Mouse (Mus musculus) large intestine, adult 2 months (tissue): ENCODE results near the gene Pkp1. TPM values are rescaled to one million over a fixed set of nuclear protein-coding genes. Genes with fewer than 3 reads are reported as not detected.

Source experiments
- DNase-seq: peaks from one replicate; pipeline ENCODE4 v3.0.0-alpha.2; 2012; ENCODE audit warnings: low read depth, low spot score
- WGBS: fragments of 180-500 bp; shearing (Covaris S2); methylation state at CpG from one replicate; pipeline ENCODE4 v1.1.7; 2018; 5-methylcytosine and 5-hydroxymethylcytosine counted together
- polyA plus RNA-seq: library from polyadenylated mRNA; depleted of rRNA; stranded (reverse); fragments of >200 nt; gene quantifications from 2 replicates; pipeline ENCODE4 v1.2.3, GENCODE M21; 2012

Gene Pkp1
- polyA plus RNA-seq, 1 experiment: 15.1 TPM

DNA sequence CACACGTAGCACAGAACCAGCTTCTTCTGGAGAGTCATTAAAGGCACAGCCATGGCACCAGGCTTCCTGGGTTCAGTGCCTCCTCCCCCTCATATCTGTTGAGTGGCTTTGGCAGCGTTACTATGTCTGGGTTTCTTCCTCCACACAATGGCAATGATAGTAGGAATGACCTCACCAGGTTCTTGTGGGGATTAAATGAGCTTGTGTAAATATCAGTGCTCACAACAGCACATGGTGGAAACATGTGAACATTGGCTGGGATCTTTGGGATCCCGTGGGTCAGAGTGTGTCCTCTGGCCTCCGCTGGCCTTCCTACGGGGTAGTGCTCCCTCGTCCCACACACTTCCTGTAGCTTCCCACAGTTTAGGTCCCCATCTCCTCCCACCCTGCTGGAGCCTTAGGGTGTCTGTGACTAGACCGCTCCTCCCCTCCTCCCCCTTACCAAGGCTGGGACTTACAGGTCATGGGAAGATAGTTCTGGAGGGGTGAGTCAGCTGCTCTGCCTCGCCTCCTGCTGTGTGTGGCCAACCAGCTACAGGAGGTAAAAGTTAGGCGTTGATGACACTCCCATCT lies 56.9 kb downstream of the Pkp1 start:
- no peak for DNase-seq
- 36% methylated on average over 9 of the region's 9 CpGs for WGBS

DNA sequence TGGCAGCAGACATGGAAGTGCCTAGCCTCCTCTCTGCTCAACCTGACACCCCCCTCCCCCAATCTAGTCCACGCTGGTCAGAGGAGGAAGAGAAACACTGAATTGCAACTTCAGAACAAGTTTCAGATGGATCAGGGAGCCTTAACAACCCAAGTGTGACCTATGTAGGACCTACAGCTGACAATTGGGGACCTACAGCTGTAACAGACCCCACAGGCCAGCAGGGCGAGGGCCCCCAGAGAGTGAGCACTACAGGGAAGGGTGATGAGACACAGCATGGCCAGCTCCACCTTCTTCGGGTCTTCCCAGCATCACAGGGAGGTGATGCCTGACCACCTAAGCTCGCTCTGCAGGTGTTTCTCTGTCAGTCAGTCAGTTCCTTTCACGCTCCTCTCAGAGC lies 57.9 kb downstream of the Pkp1 start:
- no peak for DNase-seq
- WGBS: 82% methylated on average over 5 of the region's 5 CpGs

DNA sequence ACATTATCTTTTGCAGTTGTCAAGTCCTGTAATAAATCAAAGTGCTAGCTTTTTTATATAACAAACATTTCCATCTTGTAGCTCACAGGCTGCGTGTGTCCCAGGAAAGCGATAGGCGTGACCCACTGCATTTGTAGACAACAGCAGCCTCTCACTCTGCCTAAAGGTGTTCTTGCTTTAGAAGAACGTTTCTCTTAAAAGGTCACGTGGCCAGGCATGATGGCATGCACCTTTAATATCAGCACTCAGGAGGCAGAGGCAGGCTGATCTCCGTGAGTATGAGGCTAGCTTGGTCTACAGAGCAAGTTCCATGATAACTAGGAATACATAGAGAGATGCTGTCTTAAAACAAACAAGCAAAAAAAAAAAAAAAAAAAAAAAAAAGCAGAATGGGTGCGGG lies 60.5 kb downstream of the Pkp1 start:
- WGBS: 86% methylated on average over 7 of the region's 7 CpGs
- no peak for DNase-seq

DNA sequence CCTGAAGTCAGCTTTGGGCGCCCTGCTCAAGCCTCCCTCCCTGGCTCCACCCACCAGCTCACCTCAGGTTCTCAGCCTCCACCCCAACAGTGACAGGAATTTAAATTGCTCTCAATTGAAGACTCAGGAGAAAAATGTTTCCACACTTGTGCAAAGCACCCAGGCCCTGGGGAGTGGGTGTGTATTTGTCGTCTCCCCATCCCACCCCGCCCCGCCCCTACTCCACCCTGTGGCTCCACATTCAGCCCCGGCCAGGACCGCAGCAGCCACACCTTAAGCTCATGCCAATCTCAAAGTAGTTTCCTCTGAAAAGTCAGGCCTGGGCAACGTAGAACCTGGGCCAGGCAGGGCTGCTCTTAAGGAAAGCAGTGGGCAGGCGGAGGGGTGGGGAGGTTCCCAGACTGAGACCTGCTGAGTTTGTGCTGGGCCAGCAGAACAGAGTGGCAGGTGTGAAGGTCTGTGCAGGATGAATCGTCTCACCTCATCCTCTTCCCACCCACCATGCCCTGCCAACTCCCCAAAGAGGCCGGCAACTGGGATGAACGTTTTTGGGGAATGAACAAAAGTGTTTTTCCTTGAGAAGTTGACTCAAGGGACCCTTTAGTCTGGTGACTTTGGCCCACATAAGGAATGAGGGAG lies 61.8 kb downstream of the Pkp1 start:
- DNase-seq: no peak
- 39% methylated on average over 11 of the region's 11 CpGs for WGBS

DNA sequence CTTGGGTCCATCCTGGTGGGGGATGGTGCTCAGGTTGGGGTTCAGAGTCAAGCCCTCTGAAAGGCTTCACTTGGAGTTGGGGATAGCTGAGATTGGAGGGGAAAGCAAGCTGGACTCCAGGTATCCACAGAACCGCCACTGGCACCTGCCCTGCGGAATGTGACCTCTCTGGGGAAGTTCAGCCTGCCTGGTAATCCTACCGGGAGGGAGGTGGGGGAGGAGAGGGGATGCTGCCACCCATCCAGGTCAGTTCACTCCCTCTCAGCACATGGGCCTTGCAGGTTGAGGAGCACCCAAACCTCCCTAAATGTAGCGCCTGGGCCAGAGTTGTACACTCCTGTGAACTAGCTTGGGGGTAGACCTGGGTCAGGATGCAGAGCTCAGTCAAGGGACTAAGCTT lies 62.9 kb downstream of the Pkp1 start:
- 76% methylated on average over 4 of the region's 4 CpGs for WGBS
- DNase-seq: no peak

DNA sequence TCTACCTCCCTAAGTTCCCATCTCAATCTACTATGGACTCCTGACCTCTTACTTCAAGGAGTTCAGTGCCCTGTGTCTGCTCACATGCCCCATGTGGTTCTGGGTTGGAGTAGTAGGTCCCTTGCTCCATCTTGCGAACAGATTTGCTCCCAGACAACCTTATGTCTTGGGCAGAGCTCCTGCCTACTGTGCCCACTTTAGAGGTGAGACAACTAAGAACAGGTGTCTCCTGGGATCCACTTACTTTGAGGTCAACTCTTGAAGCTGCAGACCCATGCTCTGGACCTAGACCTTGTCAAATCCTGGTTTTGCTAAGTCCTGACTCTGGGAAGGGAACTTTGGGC lies 63.7 kb downstream of the Pkp1 start:
- WGBS: 89% methylated on average over 1 of the region's 1 CpGs
- DNase-seq: no peak

DNA sequence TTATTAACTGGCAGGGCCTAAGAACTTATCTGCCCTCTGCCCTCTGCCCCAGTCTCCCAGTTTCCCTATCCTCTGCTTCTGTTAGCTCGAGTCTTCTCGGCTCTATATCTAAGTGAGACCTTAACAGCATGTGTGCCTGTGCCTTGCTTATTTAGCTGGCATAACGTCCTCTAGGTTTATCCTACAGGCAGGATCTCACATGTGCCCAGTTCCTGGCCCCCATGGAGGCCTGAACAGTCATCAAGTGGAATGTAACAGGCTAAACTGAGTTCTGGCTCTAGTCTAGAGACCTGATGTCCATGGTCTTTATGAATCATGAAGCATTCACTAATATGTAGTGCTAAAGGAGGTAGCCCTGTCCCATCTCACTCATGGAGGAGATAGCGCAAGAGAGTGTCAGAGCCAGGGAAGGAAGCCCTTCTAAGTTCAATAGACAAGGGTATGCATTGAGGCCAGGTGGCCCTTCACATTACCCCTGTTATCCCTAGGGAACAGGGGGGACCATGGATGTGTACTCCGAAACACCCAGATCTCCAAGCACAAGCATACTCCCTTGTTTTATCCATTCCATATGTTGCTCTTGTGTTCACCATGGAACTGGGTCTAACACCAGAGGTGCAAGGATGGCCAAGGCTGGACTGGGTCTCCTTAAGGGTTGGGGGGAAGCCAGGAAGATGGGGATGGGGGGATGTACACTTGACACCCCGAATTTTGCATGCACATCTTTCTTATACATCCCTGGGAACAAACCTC lies 64.2 kb downstream of the Pkp1 start:
- DNase-seq: no peak
- 87% methylated on average over 6 of the region's 6 CpGs for WGBS

DNA sequence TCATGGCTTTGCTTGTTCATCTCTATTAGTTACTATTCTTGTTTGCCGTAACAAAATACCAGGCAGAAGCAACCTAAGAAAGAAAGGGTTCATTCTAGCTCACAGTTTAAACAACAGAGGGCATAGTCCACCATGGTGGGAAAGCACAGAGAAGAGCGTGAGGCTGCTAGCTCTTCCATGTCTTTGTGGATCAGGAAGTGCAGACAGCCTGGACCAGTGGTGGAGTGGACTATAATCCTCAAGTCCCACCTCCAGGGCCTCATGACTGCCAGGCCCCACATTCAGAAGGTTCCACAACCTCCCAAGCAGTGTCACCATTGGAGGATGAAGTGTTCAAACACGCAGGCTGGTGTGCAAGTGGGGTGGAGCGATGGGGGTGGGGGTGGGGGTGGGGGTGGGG lies 65.8 kb downstream of the Pkp1 start:
- WGBS: 65% methylated on average over 4 of the region's 4 CpGs
- DNase-seq: no peak

DNA sequence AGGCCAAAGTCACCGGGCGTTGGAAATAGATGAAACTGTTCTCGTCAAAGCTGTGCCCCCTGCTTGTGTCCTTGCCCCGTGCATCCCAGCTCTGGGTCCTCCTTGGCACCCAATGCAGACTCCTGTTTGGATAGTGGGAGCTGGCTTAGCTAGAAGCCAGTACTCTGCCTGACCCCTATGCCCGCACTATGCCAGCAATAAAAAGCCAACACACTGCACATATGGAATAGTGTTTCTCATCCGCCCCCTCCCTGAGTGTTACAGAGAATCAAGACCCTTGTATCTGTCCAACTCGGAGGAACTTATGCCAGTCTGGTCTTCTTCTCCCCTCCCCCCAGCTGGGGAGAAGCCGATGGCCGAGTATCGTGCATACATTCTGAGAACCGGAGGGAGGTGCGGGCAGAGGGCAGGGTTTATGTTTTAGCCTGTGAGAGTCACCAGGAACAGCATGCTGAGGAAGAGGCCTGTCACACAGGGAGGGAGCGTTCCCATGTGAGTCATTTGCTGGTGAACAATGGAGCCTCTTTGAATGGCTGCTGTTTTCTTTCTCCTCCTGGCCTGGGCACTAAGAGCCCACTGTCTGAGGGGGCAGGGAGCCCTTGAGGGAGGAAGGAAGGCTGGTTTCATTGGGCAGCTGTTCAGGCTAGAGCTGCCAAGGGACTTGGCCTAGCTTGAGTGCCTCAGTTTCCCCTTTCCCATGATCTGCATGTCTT lies 66.8 kb downstream of the Pkp1 start:
- no peak for DNase-seq
- WGBS: 44% methylated on average over 13 of the region's 13 CpGs

DNA sequence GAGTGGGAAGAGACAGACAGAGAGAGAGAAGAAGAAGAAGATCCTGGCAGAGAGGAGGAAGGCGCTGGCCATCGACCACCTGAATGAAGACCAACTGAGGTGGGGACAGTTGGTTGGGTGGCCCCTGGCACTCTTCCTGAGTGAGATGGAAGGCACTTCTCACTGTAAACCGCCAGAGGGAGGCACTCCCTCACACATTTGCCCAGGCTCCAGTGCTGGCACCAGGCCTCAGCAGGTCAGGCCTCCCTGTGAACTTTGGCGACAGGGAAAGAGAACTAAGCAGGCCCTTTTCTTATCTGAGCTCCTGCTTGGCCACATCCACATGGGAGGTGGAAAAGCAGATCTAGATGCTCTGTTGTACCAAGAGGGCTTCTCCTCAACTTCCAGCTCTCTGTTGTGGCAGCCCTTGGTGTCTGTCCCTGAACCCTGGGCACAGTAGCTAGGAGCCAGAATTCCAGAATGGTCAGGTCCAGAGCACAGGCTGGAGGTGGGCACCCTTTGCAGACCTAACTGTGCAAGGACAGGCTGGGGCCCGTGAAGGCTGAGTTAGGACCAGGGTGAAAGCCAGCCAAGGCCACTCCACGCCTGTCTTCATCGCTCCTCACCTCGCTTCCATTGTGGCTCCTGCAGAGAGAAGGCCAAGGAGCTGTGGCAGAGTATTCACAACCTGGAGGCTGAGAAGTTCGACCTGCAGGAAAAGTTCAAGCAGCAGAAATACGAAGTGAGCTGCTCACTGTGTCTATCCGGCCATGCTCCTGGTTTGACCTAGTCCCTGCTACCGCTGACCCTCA lies 68.1 kb downstream of the Pkp1 start:
- DNase-seq: no peak
- 69% methylated on average over 12 of the region's 12 CpGs for WGBS

DNA sequence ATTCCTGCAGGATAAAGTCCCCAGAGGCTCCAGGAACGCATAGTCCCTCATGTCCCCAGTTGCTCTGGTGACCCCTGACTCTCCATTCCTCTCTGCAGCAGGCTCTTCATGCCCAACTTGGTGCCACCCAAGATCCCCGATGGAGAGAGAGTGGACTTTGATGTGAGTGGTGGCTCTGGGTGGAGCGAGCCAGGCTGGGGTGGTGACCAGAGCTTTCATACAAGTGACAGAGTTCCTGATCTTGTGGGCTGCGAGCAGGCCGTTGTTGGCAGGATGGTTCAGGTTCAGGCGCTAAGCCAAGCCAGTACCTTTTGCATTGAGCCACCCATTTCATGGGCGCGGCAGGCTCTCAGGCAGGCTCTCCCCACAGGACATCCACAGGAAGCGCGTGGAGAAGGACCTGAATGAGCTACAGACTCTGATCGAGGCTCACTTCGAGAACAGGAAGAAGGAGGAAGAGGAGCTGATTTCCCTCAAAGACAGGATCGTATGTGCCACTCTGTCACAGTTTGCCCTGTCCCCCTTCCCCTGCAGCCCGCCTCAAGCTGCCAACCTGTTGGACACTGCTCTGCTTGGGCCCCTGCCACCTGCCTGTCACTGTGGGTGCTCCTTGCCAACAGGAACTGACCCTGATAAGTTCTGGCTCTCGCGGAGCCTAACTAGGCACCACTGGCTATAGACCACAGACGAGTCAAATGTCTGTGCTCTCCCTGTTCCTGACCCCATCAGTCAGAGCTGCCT lies 71.2 kb downstream of the Pkp1 start:
- DNase-seq: no peak
- 31% methylated on average over 17 of the region's 17 CpGs for WGBS

DNA sequence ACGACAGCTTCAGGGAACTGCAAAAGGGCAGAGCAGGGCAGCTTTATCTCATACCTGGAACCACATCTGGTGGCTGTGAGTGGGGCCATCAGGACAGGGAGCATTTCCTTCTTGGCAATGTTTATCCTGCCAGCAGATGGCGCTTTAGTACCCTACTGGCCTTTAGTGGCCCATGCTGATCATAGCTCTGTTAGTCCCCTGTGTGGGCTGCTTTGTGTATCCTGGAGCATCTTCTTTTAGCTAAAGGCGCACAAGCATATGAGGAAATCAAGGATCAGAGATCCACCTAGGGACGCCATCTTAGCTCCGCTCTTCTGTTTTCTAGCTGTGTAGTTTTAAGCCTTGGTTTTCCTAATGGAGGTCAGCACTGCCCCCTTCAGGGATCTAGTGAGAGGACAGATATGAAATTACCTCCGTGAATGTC lies 71.9 kb downstream of the Pkp1 start:
- WGBS: 21% methylated on average over 6 of the region's 6 CpGs
- DNase-seq: peak; percentile 64

DNA sequence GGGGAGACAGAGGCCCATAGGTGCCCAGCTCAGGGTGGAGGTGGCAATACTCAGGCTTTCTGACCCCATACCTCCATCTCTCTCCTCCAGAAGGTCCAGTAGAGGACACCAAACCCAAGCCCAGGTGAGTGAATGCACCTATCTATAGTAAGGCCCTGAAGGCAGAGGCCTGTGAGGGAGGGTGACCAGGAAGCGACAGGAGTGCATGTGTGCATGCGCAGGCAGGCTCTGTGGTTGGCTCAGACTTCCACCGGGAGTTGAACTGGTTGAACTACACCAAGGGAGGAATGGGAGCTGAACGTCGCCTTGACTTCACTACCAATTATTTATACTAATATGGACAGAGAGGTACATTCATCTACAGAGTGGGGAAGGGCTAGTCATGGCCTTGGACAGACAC lies 72.4 kb downstream of the Pkp1 start:
- WGBS: 89% methylated on average over 5 of the region's 5 CpGs
- no peak for DNase-seq

DNA sequence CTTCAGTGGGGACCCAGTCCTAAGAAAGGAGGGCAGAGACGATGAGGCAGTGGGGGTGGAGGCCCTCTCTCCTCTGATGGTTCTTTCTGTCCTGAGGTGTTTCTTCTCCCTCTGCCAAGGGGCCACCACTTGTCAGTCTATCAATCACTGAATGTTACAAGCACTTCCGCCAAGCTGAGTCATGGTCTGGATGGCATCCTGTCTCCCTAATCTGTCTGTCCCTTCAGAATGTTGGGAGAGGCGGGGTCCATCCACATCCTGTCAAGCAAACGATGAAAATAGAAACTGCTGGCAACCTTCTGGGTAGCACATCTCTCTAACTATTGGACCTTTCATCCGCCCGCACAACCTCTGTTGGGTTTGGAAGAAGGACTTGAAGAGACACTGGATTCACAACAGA lies 74.5 kb downstream of the Pkp1 start:
- DNase-seq: no peak
- 75% methylated on average over 6 of the region's 6 CpGs for WGBS

DNA sequence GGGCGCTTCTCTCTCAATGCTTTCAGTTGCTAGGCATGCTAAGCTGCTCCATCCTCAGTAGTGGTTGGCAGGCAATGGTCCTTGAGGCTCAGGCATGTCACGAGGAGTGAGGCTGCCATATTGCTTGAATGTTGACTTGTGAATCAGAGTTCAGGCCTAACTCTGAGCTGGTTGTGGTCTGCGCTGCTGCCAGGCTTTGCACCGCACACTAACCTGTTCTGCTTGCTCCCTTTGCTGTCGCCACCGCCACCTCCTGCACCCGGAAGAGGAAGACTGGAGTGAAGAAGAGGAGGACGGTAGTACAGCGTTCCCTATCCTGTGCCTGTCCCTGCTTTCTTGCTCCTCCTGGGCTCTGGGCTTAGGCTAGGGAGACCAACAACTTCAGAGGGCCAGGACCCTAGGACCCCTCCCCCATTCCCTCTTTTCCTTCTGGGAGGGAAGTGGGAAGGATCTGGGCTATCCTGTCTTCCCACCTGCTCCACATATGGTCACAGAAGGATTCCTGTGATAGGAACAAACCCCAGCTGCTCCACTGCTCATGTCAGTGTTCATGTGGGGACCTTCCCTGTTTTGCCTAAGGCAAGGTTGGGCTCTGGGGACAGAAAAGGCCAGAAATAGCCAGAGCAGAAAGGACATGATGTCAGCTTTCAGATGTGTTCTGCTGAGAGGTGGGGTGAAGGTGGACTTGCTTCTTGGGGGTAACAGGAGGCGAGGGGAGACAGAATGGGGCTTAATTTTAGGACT lies 75.3 kb downstream of the Pkp1 start:
- no peak for DNase-seq
- WGBS: 90% methylated on average over 10 of the region's 10 CpGs

DNA sequence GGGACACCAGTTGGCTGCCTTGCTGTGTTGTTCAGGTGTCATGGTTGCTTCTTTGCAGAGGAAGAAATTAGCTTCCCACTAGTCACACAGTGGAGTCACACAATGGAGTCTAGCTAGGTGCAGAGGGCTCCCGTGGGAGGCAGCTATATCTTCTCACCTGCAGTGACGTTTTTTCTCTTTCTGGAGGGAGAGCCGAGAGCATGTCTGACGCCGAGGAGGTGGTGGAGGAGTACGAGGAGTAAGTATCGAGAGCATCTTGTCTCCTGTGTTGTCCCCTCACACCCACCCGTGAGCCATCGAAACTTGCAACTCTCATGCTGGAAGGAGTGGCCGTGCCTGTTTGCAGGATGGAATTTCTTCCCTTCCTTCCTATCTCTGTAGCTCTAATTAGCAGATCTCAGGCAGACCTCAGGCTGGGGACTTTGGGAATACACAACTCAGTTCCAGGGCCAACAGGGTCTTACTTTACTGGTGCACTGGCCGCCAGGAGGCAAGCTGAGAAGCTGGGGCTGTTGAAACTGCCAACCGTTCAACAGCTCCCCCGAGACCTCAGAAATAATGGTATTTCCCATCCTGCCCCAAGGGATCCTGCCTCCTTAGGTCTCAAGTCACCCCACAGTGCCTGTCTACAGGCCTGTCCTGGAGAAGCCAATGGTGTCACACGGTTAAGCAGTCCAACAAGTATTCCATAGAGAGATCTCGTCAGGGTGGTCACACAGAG lies 78.2 kb downstream of the Pkp1 start:
- no peak for DNase-seq
- WGBS: 71% methylated on average over 15 of the region's 15 CpGs

DNA sequence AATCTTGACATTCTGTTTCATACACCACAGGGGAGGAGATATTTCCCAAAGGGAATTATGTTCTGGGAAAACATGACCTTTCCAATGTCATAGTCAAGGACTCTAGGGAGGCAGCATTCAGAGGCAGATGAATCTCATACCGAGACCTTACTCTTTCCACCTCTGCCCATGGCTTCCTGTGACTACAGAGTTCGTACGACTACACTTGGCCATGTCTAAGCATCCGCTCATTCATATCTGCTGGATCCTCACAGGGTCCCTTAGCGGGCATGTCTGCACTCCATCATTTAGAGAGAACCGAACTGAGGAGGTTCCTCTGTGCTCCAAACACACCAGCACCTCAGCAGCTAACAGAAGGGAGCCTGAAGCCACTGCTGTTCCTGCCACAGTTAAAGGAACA lies 79.9 kb downstream of the Pkp1 start:
- WGBS: 84% methylated on average over 6 of the region's 6 CpGs
- DNase-seq: no peak

DNA sequence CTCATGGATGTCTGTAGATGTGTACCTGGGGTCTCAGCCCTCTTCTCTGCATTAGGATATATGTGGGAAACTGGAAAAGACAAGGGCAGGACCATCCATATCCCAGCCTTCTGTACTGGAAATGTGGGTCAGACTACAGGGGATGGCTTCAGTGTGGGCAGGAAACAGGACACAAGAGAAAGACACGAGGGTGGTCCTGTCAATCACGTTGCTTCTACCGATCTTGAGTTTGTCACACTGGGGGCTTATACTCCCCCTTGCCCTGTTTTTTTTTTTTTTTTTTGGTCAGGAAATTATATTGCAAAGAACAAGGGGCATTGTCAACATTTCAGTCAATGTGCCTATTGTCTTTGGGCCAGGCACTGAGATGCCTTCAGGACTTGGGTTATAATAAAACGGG lies 80.4 kb downstream of the Pkp1 start:
- no peak for DNase-seq
- 46% methylated on average over 4 of the region's 4 CpGs for WGBS
